Mouse (Mus musculus) lung, adult 2 months (tissue): Measurements from ENCODE around the gene Plekhf1. TPM values are rescaled to one million over a fixed set of nuclear protein-coding genes. Genes with fewer than 3 reads are reported as not detected.

Source experiments
- DNase-seq: peaks from one replicate; pipeline ENCODE4 v3.0.0; 2022
- H3K4me1 ChIP-seq: fragments of 200-500 bp; 2 replicates; pipeline ENCODE4 v1.6.1; 2011; ENCODE audit warnings: low read length; ENCODE audit not compliant: control insufficient read depth, insufficient read depth
- H3K4me3 ChIP-seq: fragments of 200-500 bp; replicated peaks from 2 replicates; pipeline ENCODE3; 2011; ENCODE audit warnings: low read depth, mild to moderate bottlenecking, control low read depth, low read length; ENCODE audit errors: extremely low read depth
- CTCF ChIP-seq: fragments of 200-500 bp; IDR thresholded peaks from 2 replicates; pipeline ENCODE4 v1.5.1; 2011; ENCODE audit warnings: mild to moderate bottlenecking, low read length, control low read depth; ENCODE audit not compliant: insufficient read depth
- POLR2A ChIP-seq: fragments of 200-500 bp; IDR thresholded peaks from 2 replicates; pipeline ENCODE4 v1.6.1; 2011; ENCODE audit warnings: low read depth, mild to moderate bottlenecking, control low read depth, low read length, borderline replicate concordance; ENCODE audit errors: extremely low read depth
- WGBS: fragments of 180-500 bp; shearing (Covaris S2); methylation state at CpG from one replicate; pipeline ENCODE4 v1.1.7; 2018; 5-methylcytosine and 5-hydroxymethylcytosine counted together
- polyA plus RNA-seq: library from polyadenylated mRNA; depleted of rRNA; stranded (reverse); fragments of >200 nt; gene quantifications from 2 replicates; pipeline ENCODE4 v1.2.3, GENCODE M21; 2012

Plekhf1 gene
- polyA plus RNA-seq, 1 experiment: 3.2 TPM

DNA sequence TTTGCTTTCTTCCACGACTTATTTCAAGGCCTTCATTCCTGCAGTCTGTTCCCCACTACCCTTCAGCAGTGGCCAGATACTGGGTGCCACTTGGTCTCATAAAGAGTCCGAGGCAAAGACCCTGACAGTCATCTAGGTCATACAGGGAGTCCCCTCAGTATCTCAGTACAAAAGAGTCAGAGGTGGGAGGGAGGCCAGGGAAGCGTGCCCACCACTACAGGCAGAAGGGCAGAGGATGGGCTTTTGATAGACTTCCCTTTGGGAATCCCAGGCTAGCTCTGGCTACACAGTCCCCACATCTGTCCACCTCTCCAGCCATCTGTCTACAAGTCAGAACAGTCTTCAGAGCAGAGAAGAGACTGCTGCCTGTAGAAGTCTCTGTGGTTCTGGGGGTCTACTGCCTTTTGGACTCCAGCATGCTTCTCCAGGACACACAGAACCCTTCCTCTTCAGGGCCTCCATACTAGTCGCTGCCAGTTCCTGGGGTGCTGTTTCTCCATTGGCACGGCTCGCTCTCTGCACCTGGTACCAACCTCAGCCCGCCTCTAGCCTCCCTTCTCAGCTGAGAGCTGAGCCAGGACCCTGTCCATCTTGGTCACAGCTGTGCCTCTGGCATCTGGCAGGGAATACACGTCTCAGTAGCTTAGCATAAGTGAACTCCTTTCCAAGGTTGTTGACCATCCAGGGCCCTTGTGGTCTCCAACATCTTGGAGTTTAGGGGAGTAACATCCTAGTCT is 9.0 kb downstream of the Plekhf1 start:
- DNase-seq: no peak
- no peak overlapping the region for H3K4me3 ChIP-seq
- 73% methylated on average over 8 of the region's 8 CpGs for WGBS
- TF ChIP-seq POLR2A (no peak), CTCF (no peak)
- no peaks in the 10 kb centered on the region for H3K4me1 ChIP-seq

DNA sequence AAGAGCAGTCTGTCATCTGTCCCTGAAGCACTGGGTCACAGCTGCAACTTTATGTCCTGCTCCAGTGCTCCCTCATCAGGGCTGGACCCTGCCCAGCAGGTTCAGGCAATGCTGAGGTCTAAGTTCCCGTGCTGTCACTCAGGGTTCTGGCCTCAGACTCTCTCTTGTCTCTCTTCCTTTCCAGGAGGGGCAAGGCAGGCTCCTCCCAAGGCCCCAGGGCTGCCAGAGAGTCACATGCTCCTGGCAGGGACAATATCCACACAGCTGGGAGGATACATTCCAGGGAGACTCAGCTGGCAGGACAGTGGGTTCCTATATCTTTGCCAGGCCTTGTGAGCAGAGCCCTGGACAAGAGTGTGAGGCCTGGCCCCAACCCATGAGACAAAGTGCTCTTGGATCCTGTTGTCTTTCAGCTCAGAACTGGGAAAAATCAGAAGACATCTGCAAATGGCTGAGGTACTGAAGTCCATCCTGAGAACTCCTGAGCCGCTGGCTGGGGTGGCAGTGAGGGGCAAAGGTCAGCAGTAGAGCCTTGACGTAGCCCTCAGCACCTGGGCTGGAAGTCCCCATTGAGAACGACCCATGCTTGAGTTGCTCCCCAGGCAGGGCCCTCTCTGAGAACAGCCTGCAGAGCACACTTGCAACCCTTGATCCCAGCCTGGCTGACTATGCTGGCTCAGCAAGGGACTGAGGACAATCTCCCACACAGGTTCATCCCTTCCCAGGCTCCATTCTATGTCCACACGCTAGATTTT is 10.2 kb downstream of the Plekhf1 start:
- WGBS: 60% methylated on average over 5 of the region's 5 CpGs
- DNase-seq: peak; percentile 40
- TF ChIP-seq CTCF: no peak
- no peak for TF ChIP-seq POLR2A
- Histone ChIP-seq H3K4me3 (no peak overlapping the region), H3K4me1 (no peaks in the 10 kb centered on the region)

DNA sequence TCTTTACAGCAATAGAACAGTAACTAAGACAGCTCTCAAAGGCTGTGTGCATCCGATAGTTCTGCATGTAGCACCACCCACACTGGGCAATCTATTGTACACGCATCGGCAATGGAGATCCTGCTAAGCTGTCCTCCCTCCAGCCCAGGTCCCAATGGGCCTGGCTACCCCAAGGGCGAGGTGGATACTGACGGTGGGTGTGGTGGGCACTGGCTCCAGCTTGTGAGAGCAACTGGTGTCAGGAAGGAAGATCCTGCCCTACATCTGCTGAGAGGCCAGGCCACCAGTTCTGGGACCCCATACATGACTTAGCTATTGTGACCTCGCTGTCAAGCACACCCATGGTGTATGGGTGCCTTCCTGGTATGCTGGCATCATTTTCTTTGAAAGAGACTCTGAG is 12.1 kb downstream of the Plekhf1 start:
- 87% methylated on average over 6 of the region's 6 CpGs for WGBS
- DNase-seq: no peak
- no peak for TF ChIP-seq POLR2A
- TF ChIP-seq CTCF: no peak
- Histone ChIP-seq H3K4me1 (no peaks in the 10 kb centered on the region), H3K4me3 (no peak overlapping the region)

GRCm38 (mm10) chr7:38215281-38215680 is 12.5 kb downstream of the Plekhf1 start:
- 73% methylated on average over 7 of the region's 7 CpGs for WGBS
- Histone ChIP-seq H3K4me3 (no peak overlapping the region), H3K4me1 (no peaks in the 10 kb centered on the region)
- DNase-seq: no peak
- TF ChIP-seq CTCF (no peak), POLR2A (no peak)

DNA sequence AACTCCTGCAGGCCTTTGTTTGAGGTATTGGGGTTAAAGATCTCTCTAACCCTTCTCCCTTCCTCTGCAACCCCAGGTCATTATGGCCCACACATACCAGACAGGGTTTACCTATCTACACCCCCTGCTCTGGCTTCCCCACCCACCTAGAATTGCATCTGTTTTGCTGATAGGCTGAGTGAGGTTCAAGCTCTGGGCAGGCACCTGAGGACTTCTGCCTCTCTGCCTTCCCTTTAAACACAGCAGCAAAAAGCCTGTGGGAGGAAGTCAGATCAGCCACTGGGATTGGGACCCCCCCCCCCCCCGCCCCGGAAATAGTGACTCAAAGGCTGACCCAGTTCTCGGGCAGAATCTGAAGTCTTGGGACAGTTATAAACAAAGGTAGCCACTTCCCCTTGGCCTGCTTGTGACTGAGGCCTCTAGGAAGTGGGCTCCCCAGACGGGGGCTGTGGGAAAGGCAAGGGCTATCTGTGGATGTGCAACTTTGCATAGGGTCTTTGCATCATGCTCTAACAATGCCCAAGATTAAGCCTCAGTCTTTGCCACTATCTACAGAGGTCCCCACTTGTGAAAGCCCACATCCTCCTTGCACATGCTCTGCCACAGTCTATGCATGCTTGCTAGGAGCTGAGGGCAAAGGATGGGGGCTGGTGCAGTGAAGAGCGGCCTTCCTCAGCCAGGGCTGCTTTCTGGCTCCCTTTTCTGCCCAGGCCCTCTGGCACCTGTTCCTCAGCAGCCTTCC is 13.2 kb downstream of the Plekhf1 start:
- DNase-seq: no peak
- 36% methylated on average over 5 of the region's 5 CpGs for WGBS
- no peak for TF ChIP-seq POLR2A
- Histone ChIP-seq H3K4me3 (no peak overlapping the region), H3K4me1 (no peaks in the 10 kb centered on the region)

- no peaks in the 10 kb centered on the region for H3K4me1 ChIP-seq
- TF ChIP-seq CTCF: no peak
- TF ChIP-seq POLR2A: no peak
- no peak for DNase-seq
- no peak overlapping the region for H3K4me3 ChIP-seq
- 11% methylated on average over 3 of the region's 3 CpGs for WGBS
These were observed 15.2 kb downstream of the Plekhf1 start for GRCm38 (mm10) chr7:38212651-38213062.

GRCm38 (mm10) chr7:38209478-38210152 is 18.2 kb downstream of the Plekhf1 start:
- H3K4me1 ChIP-seq: no peaks in the 10 kb centered on the region
- 45% methylated on average over 11 of the region's 11 CpGs for WGBS
- no peak for TF ChIP-seq POLR2A
- TF ChIP-seq CTCF: no peak
- H3K4me3 ChIP-seq: no peak overlapping the region
- no peak for DNase-seq

DNA sequence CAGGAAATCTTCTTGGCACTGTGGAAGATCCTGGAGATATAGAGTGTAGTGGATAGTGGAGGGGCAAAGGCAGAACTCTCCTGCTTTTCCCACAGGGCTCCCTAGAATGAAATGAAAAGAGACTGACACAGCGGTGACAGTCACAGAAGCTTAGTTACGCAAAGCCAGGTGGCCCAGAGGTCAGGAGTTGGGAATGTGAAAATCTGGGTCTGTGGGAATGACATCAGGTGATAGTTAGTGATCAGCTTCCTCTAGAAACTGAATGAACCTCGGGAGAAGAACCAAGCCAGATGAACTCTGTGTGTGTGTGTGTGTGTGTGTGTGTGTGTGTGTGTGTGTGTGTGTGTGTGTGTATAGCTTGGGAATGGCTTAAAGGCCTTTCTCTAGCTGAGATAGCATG is 18.8 kb downstream of the Plekhf1 start:
- no peak for TF ChIP-seq POLR2A
- no peak for DNase-seq
- Histone ChIP-seq H3K4me3 (no peak overlapping the region), H3K4me1 (no peaks in the 10 kb centered on the region)
- WGBS: 67% methylated on average over 3 of the region's 3 CpGs

DNA sequence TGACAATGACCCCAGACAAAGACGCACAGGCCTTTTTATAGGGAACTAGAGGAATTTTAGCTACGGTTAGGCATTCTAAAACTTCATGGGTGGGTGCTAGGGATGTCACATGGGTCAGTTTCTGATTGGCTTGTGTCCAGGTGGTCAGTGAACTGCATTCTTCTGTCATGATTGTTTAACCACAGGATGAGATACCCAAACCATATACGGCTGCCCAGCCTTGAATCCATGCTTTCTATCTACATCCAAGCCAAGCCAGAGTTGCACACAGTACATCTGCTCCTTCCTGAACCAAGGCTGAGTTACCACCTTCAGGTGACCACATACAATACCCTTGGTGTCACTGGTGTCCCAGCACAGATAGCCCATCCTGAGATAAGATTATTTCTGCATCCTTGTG is 21.3 kb downstream of the Plekhf1 start:
- no peak overlapping the region for H3K4me3 ChIP-seq
- no peak for TF ChIP-seq CTCF
- no peak for TF ChIP-seq POLR2A
- 74% methylated on average over 3 of the region's 3 CpGs for WGBS
- no peaks in the 10 kb centered on the region for H3K4me1 ChIP-seq
- no peak for DNase-seq
